Mouse (Mus musculus) thymus, postnatal 0 days (tissue): ENCODE results near the gene Obscn. TPM values are rescaled to one million over a fixed set of nuclear protein-coding genes. Genes with fewer than 3 reads are reported as not detected.

Experiments used
- microRNA-seq: library from miRNA; unstranded; fragments of <30 nt; microRNA quantifications from one replicate; pipeline ENCODE4, GENCODE M21; 2016; ENCODE audit warnings: borderline number of aligned reads
- polyA plus RNA-seq: library from polyadenylated mRNA; unstranded; fragments of >200 nt; fragmentation: Nextera tagmentation; extraction: Ambion mirVana; gene quantifications from 2 replicates; pipeline ENCODE4 v1.2.1, GENCODE M21; 2015

The Obscn gene
- polyA plus RNA-seq, 1 experiment from 2014 or later = 0.13 TPM

Small RNA genes lying within 50 kb of the gene (microRNA-seq; reads per million reads assigned to microRNA genes)
- not detected for gene Gm44313

Other genes with a start within 250 kb of the Obscn start
- 6.1 and 7.9 TPM in 2 replicates for gene Zfp39, start 232.2 kb downstream of the Obscn start, polyA plus RNA-seq
- gene Btnl10, start 218.5 kb downstream of the Obscn start, polyA plus RNA-seq = 0.09 TPM in 1 of 2 replicates, not detected in the other
- 245 and 268 TPM in 2 replicates for gene Rnf187, start 197.5 kb downstream of the Obscn start, polyA plus RNA-seq
- 50.8 and 57.5 TPM in 2 replicates for gene Hist3h2ba, start 187.5 kb downstream of the Obscn start, polyA plus RNA-seq
- gene Hist3h2a, start 181.7 kb downstream of the Obscn start, polyA plus RNA-seq = 52.3 and 52.8 TPM in 2 replicates
- 0.29 and 0.44 TPM in 2 replicates for gene Trim17, start 181.7 kb downstream of the Obscn start, polyA plus RNA-seq
- 49.6 and 54.0 TPM in 2 replicates for gene Trim11, start 158.3 kb downstream of the Obscn start, polyA plus RNA-seq
- gene Iba57, start 27.3 kb upstream of the Obscn start, polyA plus RNA-seq = 5.3 and 5.7 TPM in 2 replicates
- gene Gjc2, start 46.8 kb upstream of the Obscn start, polyA plus RNA-seq = 0.18 and 0.26 TPM in 2 replicates
- 92.3 and 93.0 TPM in 2 replicates for gene Guk1, start 55.8 kb upstream of the Obscn start, polyA plus RNA-seq
- gene Mrpl55, start 66.1 kb upstream of the Obscn start, polyA plus RNA-seq = 106 and 110 TPM in 2 replicates
- gene 2310033P09Rik, start 71.9 kb upstream of the Obscn start, polyA plus RNA-seq = 36.6 and 45.7 TPM in 2 replicates
- gene Arf1, start 91.9 kb upstream of the Obscn start, polyA plus RNA-seq = 488 and 519 TPM in 2 replicates
- 0.13 and 0.20 TPM in 2 replicates for gene Wnt3a, start 154.3 kb upstream of the Obscn start, polyA plus RNA-seq
- gene Wnt9a, start 170.5 kb upstream of the Obscn start, polyA plus RNA-seq = 1.2 TPM in 2 replicates
- not detected in 2 replicates for gene Prss38, start 239.3 kb upstream of the Obscn start, polyA plus RNA-seq